Mouse (Mus musculus) heart, postnatal 10 days (tissue): ENCODE data around the gene Dppa4. TPM values are rescaled to one million over a fixed set of nuclear protein-coding genes. Genes with fewer than 3 reads are reported as not detected.
"Not testable (repeated sequence)": the region's sequence is repeated elsewhere in the genome, so short reads cannot be mapped to it uniquely, and the experiment has no call there.

Experiments used
- DNase-seq, 2 experiments: peaks; one replicate each; pipeline ENCODE4 v3.0.0; 2021
- intact Hi-C: fragments of 180-260 bp; cut with DNase I; formaldehyde crosslinking; loops from one replicate; pipeline ENCODE4 v1.15.1; 2025
- total RNA-seq, 2 experiments: library from RNA; stranded (reverse); gene quantifications; 2 replicates each; pipeline ENCODE4 v1.2.3; 2021

The Dppa4 gene
- not detected for total RNA-seq

- no peak for DNase-seq
- intact Hi-C loops: no loop called here
Observed at GRCm38 (mm10) chr16:48283517-48283916, at the start of gene Dppa4. TSS of gene Dppa4 (plus strand) at chr16:48283733.

- DNase-seq: no peak
- intact Hi-C loops: no loop called here
Observed at GRCm38 (mm10) chr16:48234999-48235398, 48.5 kb upstream of the Dppa4 start.

GRCm38 (mm10) chr16:48237676-48238075 lies 45.9 kb upstream of the Dppa4 start:
- no peak for DNase-seq
- intact Hi-C loops: no loop called here

GRCm38 (mm10) chr16:48247044-48247661 lies 36.4 kb upstream of the Dppa4 start:
- intact Hi-C loops: no loop called here
- no peak for DNase-seq

GRCm38 (mm10) chr16:48252824-48253223 lies 30.7 kb upstream of the Dppa4 start:
- DNase-seq: no peak
- intact Hi-C loops: no loop called here

GRCm38 (mm10) chr16:48254584-48254983 lies 28.9 kb upstream of the Dppa4 start:
- DNase-seq: no peak
- intact Hi-C loops: no loop called here

- intact Hi-C loops: no loop called here
- no peak for DNase-seq
Observed at GRCm38 (mm10) chr16:48259519-48259918, 24.0 kb upstream of the Dppa4 start.

GRCm38 (mm10) chr16:48262901-48263300 lies 20.6 kb upstream of the Dppa4 start:
- DNase-seq: no peak
- intact Hi-C loops: no loop called here

- no peak for DNase-seq
- intact Hi-C loops: no loop called here
Observed at GRCm38 (mm10) chr16:48265856-48266255, 17.7 kb upstream of the Dppa4 start.

- no peak for DNase-seq
- intact Hi-C loops: no loop called here
Observed at GRCm38 (mm10) chr16:48276940-48277339, 6.6 kb upstream of the Dppa4 start.

- intact Hi-C loops: no loop called here
- DNase-seq: no peak
Observed at GRCm38 (mm10) chr16:48280883-48281282, 2.6 kb upstream of the Dppa4 start.

- intact Hi-C loops: no loop called here
- DNase-seq: no peak
Observed at GRCm38 (mm10) chr16:48282801-48283200, 732 bp upstream of the Dppa4 start.

- no peak for DNase-seq
- intact Hi-C loops: no loop called here
Observed at GRCm38 (mm10) chr16:48285517-48285916, 2.0 kb downstream of the Dppa4 start.

- intact Hi-C loops: no loop called here
- DNase-seq: no peak
Observed at GRCm38 (mm10) chr16:48297384-48298136, 14.0 kb downstream of the Dppa4 start.

- intact Hi-C loops: no loop called here
- DNase-seq: no peak
Observed at GRCm38 (mm10) chr16:48299884-48300283, 16.4 kb downstream of the Dppa4 start.

GRCm38 (mm10) chr16:48303509-48303908 lies 20.0 kb downstream of the Dppa4 start, which contains the start of gene Dppa2:
TSS of gene Dppa2 (plus strand) at chr16:48303908.
- no peak for DNase-seq
- intact Hi-C loops: no loop called here

- intact Hi-C loops: no loop called here
- DNase-seq: no peak
Observed at GRCm38 (mm10) chr16:48303983-48304382, 20.4 kb downstream of the Dppa4 start.

- DNase-seq, intact Hi-C loops: not testable (repeated sequence)
Observed at GRCm38 (mm10) chr16:48308916-48309315, 25.4 kb downstream of the Dppa4 start.

GRCm38 (mm10) chr16:48309912-48310630 lies 26.5 kb downstream of the Dppa4 start:
- no peak for DNase-seq
- intact Hi-C loops: no loop called here

- no peak for DNase-seq
- intact Hi-C loops: no loop called here
Observed at GRCm38 (mm10) chr16:48315294-48315693, 31.8 kb downstream of the Dppa4 start.

- DNase-seq: no peak
- intact Hi-C loops: no loop called here
Observed at GRCm38 (mm10) chr16:48320781-48321180, 37.2 kb downstream of the Dppa4 start.

- DNase-seq: no peak
Observed at GRCm38 (mm10) chr16:48323133-48323532, 39.6 kb downstream of the Dppa4 start.

More at GRCm38 (mm10) chr16:48323133-48323532, 39.6 kb downstream of the Dppa4 start:
- intact Hi-C loops: no loop called here
